Comparison of ENCODE assay signal across 16 mouse cellular contexts in the genomic region with DNA sequence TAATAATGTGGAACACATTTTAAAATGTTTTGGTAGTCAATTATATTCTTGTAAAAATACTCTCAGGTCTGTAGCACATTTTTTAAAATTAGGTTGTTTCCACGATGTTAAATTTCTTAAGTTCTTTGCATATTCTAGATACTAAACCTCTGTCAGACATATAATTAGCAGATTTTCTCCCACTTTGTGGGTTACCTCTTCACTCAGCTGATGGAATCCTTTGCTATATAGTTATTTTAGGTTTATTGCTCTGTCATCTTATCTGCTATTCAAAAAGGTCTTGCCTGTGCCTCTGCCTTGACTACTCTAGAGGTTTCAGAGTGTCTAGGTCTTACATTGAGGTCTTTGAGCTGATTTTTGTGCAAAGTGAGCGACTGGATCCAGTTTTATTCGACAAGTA.
"Had no signal": no experiment of that assay in that cellular context is flagged by ENCODE, and none has a peak within 500 bp of the region (broad histone marks: within the 10 kb centered on the region; RNA-seq: fewer than 3 reads in every experiment).

No protein-coding gene starts in this region.

- H3K4me2 ChIP-seq: neural tube, embryonic 13.5 days; neural tube, embryonic 15.5 days; stomach, embryonic 15.5 days had no signal

- H3K4me1 ChIP-seq: neural tube, embryonic 13.5 days; neural tube, embryonic 15.5 days; stomach, embryonic 15.5 days had no signal

- H3K27me3 ChIP-seq: neural tube, embryonic 13.5 days; neural tube, embryonic 15.5 days; stomach, embryonic 15.5 days had no signal

- H3K4me3 ChIP-seq: neural tube, embryonic 13.5 days; neural tube, embryonic 15.5 days; stomach, embryonic 15.5 days had no signal

- H3K9me3 ChIP-seq: neural tube, embryonic 13.5 days; neural tube, embryonic 15.5 days; stomach, embryonic 15.5 days had no signal

- H3K9ac ChIP-seq: neural tube, embryonic 13.5 days; neural tube, embryonic 15.5 days; stomach, embryonic 15.5 days had no signal

- DNase-seq: retina, postnatal 1 day; right cerebral cortex, adult 18-20 months; right cerebral cortex, postnatal 14 days; right cerebral cortex, postnatal 25 days; right cerebral cortex, postnatal 4 days; spleen, adult 18-20 months; thymus, adult 18-20 months; thymus, adult 2 months; thymus, postnatal 14 days; thymus, postnatal 25 days; thymus, postnatal 36 days; thymus, postnatal 4 days had no signal

- H3K27ac ChIP-seq: neural tube, embryonic 13.5 days; neural tube, embryonic 15.5 days; stomach, embryonic 15.5 days; stomach, postnatal 0 days had no signal

- H3K36me3 ChIP-seq: neural tube, embryonic 13.5 days; neural tube, embryonic 15.5 days; stomach, embryonic 15.5 days had no signal
